21 mouse cellular contexts compared by ENCODE assay signal in the genomic region with DNA sequence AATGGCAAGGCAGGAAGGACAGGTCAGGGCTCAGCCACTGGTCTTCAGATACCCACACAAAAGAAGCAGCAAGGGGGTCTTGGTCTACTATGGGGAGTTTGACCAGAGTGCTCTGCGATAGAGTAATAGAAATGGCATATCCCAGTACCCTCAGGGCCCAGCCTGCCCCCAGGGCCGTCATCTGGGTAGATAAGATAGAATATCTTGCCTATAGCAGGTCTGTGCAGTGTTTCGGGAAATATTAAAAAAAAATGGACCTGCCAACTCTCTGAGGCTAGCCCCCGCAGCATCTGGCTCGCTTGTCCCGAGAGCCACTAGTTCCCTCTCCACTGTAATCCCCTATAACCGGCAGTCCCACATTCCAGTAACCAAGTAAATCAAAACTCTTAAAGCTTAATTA. TPM values are rescaled to one million over a fixed set of nuclear protein-coding genes. Genes with fewer than 3 reads are reported as not detected.
A peak's percentile ranks its signal among the peaks of the same experiment; 100 is the strongest.
DNase-seq lines count a peak whose midpoint lies in the region; ATAC-seq and TF ChIP-seq lines count a peak whose summit lies in the region.
"Had no signal": no experiment of that assay in that cellular context is flagged by ENCODE, and none has a peak within 500 bp of the region (broad histone marks: within the 10 kb centered on the region; RNA-seq: fewer than 3 reads in every experiment).

No protein-coding gene starts in this region.

- peak overlapping the region; percentile 1; the same call in 1 of the 2 replicates for H3K9ac ChIP-seq in liver, embryonic 13.5 days
- no peak overlapping the region for H3K9ac ChIP-seq in liver, postnatal 0 days (replicated peaks)
- H3K9ac ChIP-seq: embryonic facial prominence, embryonic 15.5 days; forebrain, embryonic 15.5 days; heart, embryonic 15.5 days; hindbrain, embryonic 13.5 days had no signal

- H3K4me2 ChIP-seq in liver, embryonic 13.5 days, result peak overlapping the region; percentile 36
- no peak overlapping the region for H3K4me2 ChIP-seq in liver, postnatal 0 days (ENCODE audit: low read depth, low read length)
- H3K4me2 ChIP-seq: embryonic facial prominence, embryonic 15.5 days; forebrain, embryonic 15.5 days; heart, embryonic 15.5 days; hindbrain, embryonic 13.5 days had no signal

- peak; percentile 58 for DNase-seq in liver, embryonic 13.5 days
- no peak for DNase-seq in liver, postnatal 0 days
- DNase-seq in lung, postnatal 4 days, result no peak
- no peak for DNase-seq in retina, postnatal 1 day
- no peak for DNase-seq in kidney, postnatal 4 days
- no peak for DNase-seq in urinary bladder, postnatal 14 days (ENCODE audit: low spot score)
- DNase-seq: adrenal gland, postnatal 10 days; cerebellum, adult 18-20 months; cerebellum, adult 9-11 months; embryo, embryonic 11 days; gastrocnemius, postnatal 10 days; heart, adult 18-20 months; heart, postnatal 14 days had no signal

- ATAC-seq in erythroid progenitor cell, adult 5-6 weeks (replicated peaks; ENCODE audit: low FRiP score, poor library complexity, severe bottlenecking), result 0 out of 2 replicates have a peak, but pooled peaks have one; percentile 17
- ATAC-seq in liver, embryonic 13.5 days (ENCODE audit: low read depth), result peak; percentile 85
- no peak for ATAC-seq in liver, postnatal 0 days
- ATAC-seq: forebrain, embryonic 15.5 days; hindbrain, postnatal 0 days had no signal

- H3K27ac ChIP-seq in liver, embryonic 13.5 days, result 0 out of 2 replicates have a peak overlapping the region, but pooled peaks have one; percentile 24
- no peak overlapping the region for H3K27ac ChIP-seq in liver, postnatal 0 days (ENCODE audit: low read depth)
- H3K27ac ChIP-seq: embryonic facial prominence, embryonic 15.5 days; forebrain, embryonic 15.5 days; heart, embryonic 10.5 days; heart, embryonic 15.5 days; hindbrain, embryonic 13.5 days; hindbrain, postnatal 0 days had no signal

- no peak overlapping the region for H3K4me3 ChIP-seq in liver, embryonic 13.5 days (replicated peaks)
- H3K4me3 ChIP-seq in liver, postnatal 0 days (ENCODE audit: low read depth, low read length), result no peak overlapping the region
- H3K4me3 ChIP-seq: embryonic facial prominence, embryonic 15.5 days; erythroblast, embryonic 14.5 days; forebrain, embryonic 15.5 days; heart, embryonic 10.5 days; heart, embryonic 15.5 days; hindbrain, embryonic 13.5 days had no signal

- WGBS in liver, embryonic 13.5 days (ENCODE audit: insufficient replicate concordance), result 35% methylated on average over 7 of the region's 7 CpGs
- 63% methylated on average over 7 of the region's 7 CpGs for WGBS in liver, postnatal 0 days (ENCODE audit: insufficient replicate concordance)

- no peaks in the 10 kb centered on the region for H3K9me3 ChIP-seq in liver, embryonic 13.5 days (replicated peaks)
- H3K9me3 ChIP-seq in liver, postnatal 0 days (ENCODE audit: low read length), result no peaks in the 10 kb centered on the region
- H3K9me3 ChIP-seq: embryonic facial prominence, embryonic 15.5 days; forebrain, embryonic 15.5 days; heart, embryonic 10.5 days; heart, embryonic 15.5 days; hindbrain, embryonic 13.5 days had no signal

- TF ChIP-seq EP300 in liver, postnatal 0 days (IDR thresholded peaks at IDR 0.05; ENCODE audit: low read depth), result 0 out of 2 replicates have a peak, but pooled peaks have one; percentile 45

- peaks cover 25% of the 10 kb centered on the region for H3K36me3 ChIP-seq in liver, embryonic 13.5 days
- peaks cover 32% of the 10 kb centered on the region for H3K36me3 ChIP-seq in liver, postnatal 0 days (replicated peaks; ENCODE audit: insufficient read depth, low read length)
- H3K36me3 ChIP-seq: forebrain, embryonic 15.5 days; hindbrain, embryonic 13.5 days had no signal

- H3K27me3 ChIP-seq in liver, embryonic 13.5 days, result no peaks in the 10 kb centered on the region
- no peaks in the 10 kb centered on the region for H3K27me3 ChIP-seq in liver, postnatal 0 days (ENCODE audit: insufficient read depth, low read length)
- H3K27me3 ChIP-seq: embryonic facial prominence, embryonic 15.5 days; forebrain, embryonic 15.5 days; heart, embryonic 15.5 days; hindbrain, embryonic 13.5 days had no signal

- H3K4me1 ChIP-seq in liver, embryonic 13.5 days (replicated peaks), result peaks cover 28% of the 10 kb centered on the region
- H3K4me1 ChIP-seq in liver, postnatal 0 days (ENCODE audit: insufficient read depth), result no peaks in the 10 kb centered on the region; the same call in 1 of the 2 replicates
- H3K4me1 ChIP-seq: embryonic facial prominence, embryonic 15.5 days; forebrain, embryonic 15.5 days; heart, embryonic 10.5 days; heart, embryonic 15.5 days; hindbrain, embryonic 13.5 days had no signal

- no peak for TF ChIP-seq CTCF in liver, postnatal 0 days (IDR thresholded peaks at IDR 0.05; ENCODE audit: low read depth)

RNA-seq across cellular contexts. Expression of gene Slc19a1, which starts 36.4 kb away (rescaled TPM):
- 1.4 and 2.9 TPM in 2 replicates for total RNA-seq in erythroid progenitor cell, adult 5-6 weeks (2015; ENCODE audit: low replicate concordance)
- total RNA-seq in erythroid progenitor cell, adult 5-6 weeks (2017; ENCODE audit: low replicate concordance), result 3.3 and 7.9 TPM in 2 replicates
- 29.4 and 32.5 TPM in 2 replicates for polyA plus RNA-seq in liver, embryonic 13.5 days (2015; fragmentation: Nextera tagmentation; extraction: Ambion mirVana)
- polyA plus RNA-seq in liver, postnatal 0 days (2015; fragmentation: Nextera tagmentation; extraction: Ambion mirVana), result 7.1 and 10.5 TPM in 2 replicates
